Mouse (Mus musculus): ENCODE measurements around the gene Cyp2b10.
"Not testable (repeated sequence)": the region's sequence is repeated elsewhere in the genome, so short reads cannot be mapped to it uniquely, and the experiment has no call there.

DNA sequence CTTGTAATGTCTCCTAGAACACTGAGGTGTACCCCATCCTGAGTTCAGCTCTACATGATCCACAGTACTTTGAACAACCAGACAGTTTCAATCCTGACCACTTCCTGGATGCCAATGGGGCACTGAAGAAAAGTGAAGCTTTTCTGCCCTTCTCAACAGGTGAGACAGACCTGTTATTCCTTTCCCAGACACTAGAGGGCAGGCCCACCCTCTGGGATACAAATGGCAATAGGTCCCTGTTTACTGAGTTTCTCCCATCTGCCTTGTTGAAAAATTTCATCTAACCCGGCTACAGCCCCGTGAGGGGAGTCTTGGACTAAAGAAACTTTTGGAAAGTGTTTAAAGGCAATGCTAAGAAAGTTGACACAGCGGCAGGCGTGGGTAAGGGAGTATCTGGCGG lies 19.9 kb downstream of the Cyp2b10 start:
- not testable (repeated sequence) for TF ChIP-seq CTCF (IDR thresholded peaks at IDR 0.05; ENCODE audit: extremely low read depth, insufficient read depth, insufficient read length, insufficient replicate concordance); POLR2A (IDR thresholded peaks at IDR 0.05; ENCODE audit: low read depth, low read length)

Data from spleen, adult 2 months (tissue).